Mouse (Mus musculus) heart, embryonic 16.5 days (tissue): ENCODE results near the gene Pcnx2. TPM values are rescaled to one million over a fixed set of nuclear protein-coding genes. Genes with fewer than 3 reads are reported as not detected.

Experiments used
- ATAC-seq: fragments of 200-750 bp; cut with Nextera tagmentation; replicated peaks from 2 replicates; pipeline ENCODE4 v1.8.0; 2017; ENCODE audit warnings: moderate number of reproducible peaks; ENCODE audit not compliant: insufficient read depth, low FRiP score; ENCODE audit errors: extremely low read depth
- H3K27ac ChIP-seq: fragments of 300-500 bp; sonication (generic); 2 replicates; pipeline ENCODE4 v1.5.1; 2014; ENCODE audit warnings: mild to moderate bottlenecking, low read length, control low read depth, moderate library complexity
- H3K27me3 ChIP-seq: fragments of 300-500 bp; sonication (generic); 2 replicates; pipeline ENCODE4 v1.6.1; 2014; ENCODE audit warnings: low read length, mixed read lengths; ENCODE audit not compliant: control insufficient read depth, insufficient read depth
- H3K36me3 ChIP-seq: fragments of 300-500 bp; sonication (generic); 2 replicates; pipeline ENCODE4 v1.6.1; 2014; ENCODE audit not compliant: control insufficient read depth, insufficient read depth
- H3K4me1 ChIP-seq: fragments of 300-500 bp; sonication (generic); 2 replicates; pipeline ENCODE4 v1.6.1; 2014; ENCODE audit warnings: low read length, mixed read lengths; ENCODE audit not compliant: control insufficient read depth, insufficient read depth
- H3K4me2 ChIP-seq: fragments of 300-500 bp; sonication (generic); 2 replicates; pipeline ENCODE4 v1.6.1; 2014; ENCODE audit warnings: low read depth, mild to moderate bottlenecking, control low read depth, low read length
- H3K4me3 ChIP-seq: fragments of 300-500 bp; sonication (generic); 2 replicates; pipeline ENCODE4 v1.5.1; 2014; ENCODE audit warnings: mild to moderate bottlenecking, control low read depth, low read length
- H3K9ac ChIP-seq: fragments of 300-500 bp; sonication (generic); 2 replicates; pipeline ENCODE4 v1.6.1; 2014; ENCODE audit warnings: low read length, control low read depth
- H3K9me3 ChIP-seq: fragments of 300-500 bp; sonication (generic); replicated peaks from 2 replicates; pipeline ENCODE4 v1.6.1; 2016; ENCODE audit warnings: low read length; ENCODE audit not compliant: control insufficient read depth
- WGBS: fragments of 180-500 bp; shearing (Covaris S2); extraction: QIAGEN DNeasy Blood & Tissue Kit; methylation state at CpG from one replicate; pipeline ENCODE4 v1.1.7; 2014; 5-methylcytosine and 5-hydroxymethylcytosine counted together
- polyA plus RNA-seq: library from polyadenylated mRNA; unstranded; fragments of >200 nt; fragmentation: Nextera tagmentation; extraction: Ambion mirVana; gene quantifications from 2 replicates; pipeline ENCODE4 v1.2.1, GENCODE M21; 2015

The Pcnx2 gene
- polyA plus RNA-seq, 1 experiment from 2014 or later = 0.22 TPM

DNA sequence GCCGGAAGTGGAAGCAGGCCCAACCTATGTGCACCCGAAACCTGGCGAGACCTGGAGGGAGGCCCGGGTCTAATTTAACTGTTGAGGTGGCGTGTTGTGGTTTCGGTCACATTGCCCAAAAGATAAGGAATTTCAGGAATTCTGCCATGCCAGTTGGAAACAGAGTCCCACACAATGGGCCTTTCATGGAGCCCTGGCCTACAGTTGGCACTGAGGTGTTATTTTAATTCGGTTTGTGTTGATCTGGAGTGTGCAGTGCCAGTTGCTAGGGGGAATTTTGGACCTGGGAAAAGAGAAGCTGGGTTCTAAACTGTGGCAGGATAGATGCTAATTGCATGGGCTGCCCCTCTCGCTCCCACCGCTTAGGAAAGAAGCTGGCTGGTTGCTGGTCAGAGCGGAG lies 22.2 kb upstream of the Pcnx2 start:
- no peak overlapping the region for H3K4me2 ChIP-seq
- no peaks in the 10 kb centered on the region for H3K36me3 ChIP-seq
- WGBS = 82% methylated on average over 10 of the region's 10 CpGs
- no peak overlapping the region for H3K4me3 ChIP-seq
- H3K27ac ChIP-seq = no peak overlapping the region
- H3K9me3 ChIP-seq = no peaks in the 10 kb centered on the region
- H3K9ac ChIP-seq = no peak overlapping the region
- no peaks in the 10 kb centered on the region for H3K4me1 ChIP-seq
- ATAC-seq = no peak
- no peaks in the 10 kb centered on the region for H3K27me3 ChIP-seq

DNA sequence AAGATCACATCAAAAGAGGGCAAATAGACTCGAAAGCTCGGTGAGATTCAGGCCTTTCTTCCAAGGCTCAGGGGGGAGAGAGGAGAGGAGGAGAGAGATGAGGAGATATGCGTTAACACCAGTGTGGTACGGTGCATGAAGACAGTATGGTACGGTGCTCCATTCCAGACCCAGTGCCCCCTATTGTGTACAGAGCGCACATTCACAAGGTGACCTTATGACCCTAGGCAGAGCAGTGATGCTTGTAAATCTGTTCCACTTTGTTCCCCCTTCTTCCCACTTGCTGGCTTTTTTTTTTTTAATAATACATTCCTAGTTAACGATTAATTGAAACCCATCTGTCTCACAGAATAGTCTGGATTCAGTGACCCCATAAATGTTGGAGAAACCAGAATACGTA lies 21.4 kb upstream of the Pcnx2 start:
- WGBS = 86% methylated on average over 8 of the region's 8 CpGs
- H3K4me2 ChIP-seq = no peak overlapping the region
- H3K4me1 ChIP-seq = no peaks in the 10 kb centered on the region
- no peak overlapping the region for H3K27ac ChIP-seq
- no peaks in the 10 kb centered on the region for H3K9me3 ChIP-seq
- no peak overlapping the region for H3K9ac ChIP-seq
- H3K27me3 ChIP-seq = no peaks in the 10 kb centered on the region
- no peaks in the 10 kb centered on the region for H3K36me3 ChIP-seq
- ATAC-seq = no peak
- no peak overlapping the region for H3K4me3 ChIP-seq

DNA sequence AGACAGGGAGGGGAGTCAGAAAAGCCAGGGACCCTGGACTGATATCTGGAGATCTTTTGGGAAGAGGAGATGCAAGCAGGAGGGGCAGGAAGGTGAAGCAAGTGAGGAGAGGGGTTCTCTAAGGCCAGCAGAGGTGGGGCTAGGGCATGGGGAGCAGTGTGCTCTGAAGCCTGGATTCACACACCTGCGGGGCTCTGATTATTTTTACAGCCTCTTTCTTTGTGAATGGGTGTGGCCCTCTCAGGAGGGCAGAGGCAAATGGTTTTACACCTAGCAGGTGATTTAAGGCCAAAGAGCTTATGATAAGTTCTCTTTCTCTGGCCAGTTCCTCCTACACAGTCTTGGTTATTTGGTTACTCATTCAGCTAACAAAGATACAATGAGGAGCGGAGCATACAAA lies 20.6 kb upstream of the Pcnx2 start:
- H3K9me3 ChIP-seq = no peaks in the 10 kb centered on the region
- H3K27ac ChIP-seq = no peak overlapping the region
- no peaks in the 10 kb centered on the region for H3K4me1 ChIP-seq
- ATAC-seq = no peak
- no peak overlapping the region for H3K9ac ChIP-seq
- H3K4me3 ChIP-seq = no peak overlapping the region
- H3K36me3 ChIP-seq = no peaks in the 10 kb centered on the region
- H3K4me2 ChIP-seq = no peak overlapping the region
- peaks cover 2% of the 10 kb centered on the region; the same call in 1 of the 2 replicates for H3K27me3 ChIP-seq
- WGBS = 71% methylated on average over 2 of the region's 2 CpGs

DNA sequence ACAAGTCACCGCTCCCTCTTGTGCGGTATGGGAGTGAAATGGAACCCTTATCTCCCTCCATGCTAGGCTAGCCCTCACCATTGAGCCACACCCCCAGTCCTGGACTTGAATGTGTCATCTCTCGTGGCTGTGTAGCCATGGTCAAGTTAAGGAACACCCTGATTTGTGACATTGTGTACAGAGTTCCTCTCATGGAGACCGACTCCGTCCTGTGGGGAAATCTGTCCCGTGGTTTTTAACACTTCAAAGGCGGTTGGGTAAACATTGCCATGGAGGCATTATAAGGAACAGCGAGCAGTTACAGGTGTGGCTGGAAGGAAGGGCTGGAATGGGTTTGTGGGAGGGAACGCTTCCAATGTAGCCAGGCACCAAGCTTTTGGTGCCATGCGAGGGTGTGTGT lies 18.9 kb upstream of the Pcnx2 start:
- 53% methylated on average over 10 of the region's 10 CpGs for whole genome bisulfite sequencing
- H3K27ac ChIP-seq = no peak overlapping the region

DNA sequence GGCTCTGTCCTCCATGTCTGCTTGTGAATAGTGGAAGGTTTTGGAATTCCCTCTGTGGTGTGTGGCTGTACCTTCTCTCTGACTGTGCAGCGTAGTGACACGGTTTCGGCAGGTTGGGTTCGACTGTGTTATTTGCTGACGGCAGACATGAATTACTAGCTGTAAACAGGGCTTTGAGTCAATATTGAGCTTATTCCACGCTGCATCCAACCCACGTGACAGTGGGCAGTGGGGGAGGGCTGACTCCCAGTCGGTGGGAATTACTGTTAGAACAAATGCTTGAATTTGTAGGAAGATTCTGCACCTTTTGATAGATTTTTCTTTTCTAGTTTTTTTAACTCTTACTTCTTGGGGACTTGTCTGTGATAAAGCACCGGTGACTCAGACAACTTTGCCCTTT lies 16.3 kb upstream of the Pcnx2 start:
- 81% methylated on average over 9 of the region's 9 CpGs for WGBS
- ATAC-seq = no peak
- Histone ChIP-seq H3K27ac (no peak overlapping the region), H3K4me3 (no peak overlapping the region), H3K4me2 (no peak overlapping the region), H3K9me3 (no peaks in the 10 kb centered on the region), H3K9ac (no peak overlapping the region), H3K27me3 (peaks cover 38% of the 10 kb centered on the region), H3K4me1 (peaks cover 4% of the 10 kb centered on the region; the same call in 1 of the 2 replicates), H3K36me3 (no peaks in the 10 kb centered on the region)

More for the DNA sequence above, 18.9 kb upstream of the Pcnx2 start:
- H3K9me3 ChIP-seq = no peaks in the 10 kb centered on the region
- no peak overlapping the region for H3K4me3 ChIP-seq
- H3K4me1 ChIP-seq = no peaks in the 10 kb centered on the region
- no peak overlapping the region for H3K9ac ChIP-seq
- no peak for ATAC-seq
- no peaks in the 10 kb centered on the region for H3K36me3 ChIP-seq
- H3K27me3 ChIP-seq = peaks cover 15% of the 10 kb centered on the region
- H3K4me2 ChIP-seq = no peak overlapping the region

DNA sequence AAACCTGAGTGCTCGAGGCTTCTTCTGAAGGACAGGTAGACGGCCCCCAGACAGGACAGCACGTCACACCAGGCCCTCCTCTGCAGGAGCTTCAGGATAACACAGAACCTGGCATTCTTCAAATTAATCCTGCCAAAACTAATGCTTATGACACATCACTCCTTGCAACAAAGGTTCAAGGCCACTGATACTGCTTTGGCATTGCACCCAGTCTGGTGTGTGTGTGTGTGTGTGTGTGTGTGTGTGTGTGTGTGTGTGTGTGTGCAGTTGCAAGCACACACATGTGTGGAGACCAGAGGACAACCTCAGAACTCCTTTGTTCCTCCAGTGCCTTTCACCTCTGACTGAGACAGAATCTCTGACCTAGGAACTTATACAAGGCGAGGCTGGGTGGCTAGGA lies 15.1 kb upstream of the Pcnx2 start:
- peaks cover 47% of the 10 kb centered on the region for H3K27me3 ChIP-seq
- no peaks in the 10 kb centered on the region for H3K36me3 ChIP-seq
- 79% methylated on average over 4 of the region's 4 CpGs for WGBS
- ATAC-seq = no peak
- no peak overlapping the region for H3K4me3 ChIP-seq
- H3K27ac ChIP-seq = no peak overlapping the region
- H3K4me2 ChIP-seq = no peak overlapping the region
- H3K9ac ChIP-seq = no peak overlapping the region
- peaks cover 4% of the 10 kb centered on the region; the same call in 1 of the 2 replicates for H3K4me1 ChIP-seq
- H3K9me3 ChIP-seq = no peaks in the 10 kb centered on the region

DNA sequence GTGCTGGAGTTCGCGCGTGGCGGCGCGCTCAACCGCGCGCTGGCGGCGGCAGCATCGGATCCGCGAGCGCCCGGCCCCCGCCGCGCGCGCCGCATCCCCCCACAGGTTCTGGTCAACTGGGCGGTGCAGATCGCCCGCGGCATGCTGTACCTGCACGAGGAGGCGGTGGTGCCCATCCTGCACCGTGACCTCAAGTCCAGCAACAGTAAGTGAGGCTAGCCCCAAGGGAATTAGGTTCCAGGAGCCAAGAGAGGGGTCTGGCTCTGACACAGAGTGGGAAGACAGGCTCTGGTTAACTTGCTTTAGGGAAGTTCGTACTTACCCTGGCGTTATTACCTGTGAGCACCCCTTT lies 13.1 kb upstream of the Pcnx2 start:
- peak overlapping the region; percentile 48 for H3K9ac ChIP-seq
- peaks cover 47% of the 10 kb centered on the region for H3K27me3 ChIP-seq
- peak overlapping the region; percentile 97 for H3K4me2 ChIP-seq
- peak overlapping the region; percentile 65 for H3K4me3 ChIP-seq
- peaks cover 4% of the 10 kb centered on the region; the same call in 1 of the 2 replicates for H3K4me1 ChIP-seq
- ATAC-seq = no peak
- no peaks in the 10 kb centered on the region for H3K36me3 ChIP-seq
- peaks cover 6% of the 10 kb centered on the region for H3K9me3 ChIP-seq
- no peak overlapping the region for H3K27ac ChIP-seq
- WGBS = 3% methylated on average over 31 of the region's 31 CpGs

DNA sequence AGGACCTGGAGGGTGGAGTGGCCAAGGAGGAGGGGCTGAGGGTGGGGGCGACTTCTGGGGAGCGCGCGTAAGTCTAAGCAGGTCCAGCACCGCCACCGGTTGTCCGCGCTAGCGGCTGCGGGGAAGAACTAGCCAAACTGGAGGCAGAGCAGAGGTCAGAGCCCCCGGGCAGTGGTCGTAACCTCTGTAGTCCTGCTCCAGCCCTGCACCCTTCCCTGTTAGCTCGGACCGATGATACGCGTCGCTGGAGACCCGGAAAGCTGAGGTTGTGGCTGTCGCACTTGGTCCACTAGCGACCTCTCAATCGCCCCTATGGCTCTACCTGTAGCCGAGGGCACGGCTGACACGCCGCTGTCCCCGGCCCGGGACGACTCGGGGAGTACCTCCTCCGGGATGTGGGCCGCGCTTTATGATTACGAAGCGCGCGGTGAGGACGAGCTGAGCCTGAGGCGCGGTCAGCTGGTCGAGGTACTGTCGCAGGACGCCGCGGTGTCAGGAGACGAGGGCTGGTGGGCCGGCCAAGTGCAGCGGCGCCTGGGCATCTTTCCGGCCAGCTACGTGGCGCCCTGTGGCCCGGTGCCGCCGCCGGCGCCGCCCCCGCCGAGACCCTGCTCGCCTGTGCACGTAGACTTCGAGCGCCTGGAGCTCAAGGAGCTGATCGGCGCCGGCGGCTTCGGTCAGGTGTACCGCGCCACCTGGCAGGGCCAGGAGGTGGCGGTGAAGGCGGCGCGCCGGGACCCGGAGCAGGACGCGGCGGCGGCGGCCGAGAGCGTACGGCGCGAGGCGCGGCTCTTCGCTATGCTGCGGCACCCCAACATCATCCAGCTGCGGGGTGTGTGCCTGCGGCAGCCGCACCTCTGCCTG lies 12.5 kb upstream of the Pcnx2 start, which contains the start of gene Map3k21:
Gene Map3k21, plus strand, starts transcription at position 86 of the 864 bp plus-strand sequence.
- Histone ChIP-seq H3K27ac (no peak within 1 kb of the TSS), H3K27me3 (peaks cover 47% of the 10 kb centered on the region)
- under 1% methylated on average over 85 of the region's 93 CpGs for WGBS

DNA sequence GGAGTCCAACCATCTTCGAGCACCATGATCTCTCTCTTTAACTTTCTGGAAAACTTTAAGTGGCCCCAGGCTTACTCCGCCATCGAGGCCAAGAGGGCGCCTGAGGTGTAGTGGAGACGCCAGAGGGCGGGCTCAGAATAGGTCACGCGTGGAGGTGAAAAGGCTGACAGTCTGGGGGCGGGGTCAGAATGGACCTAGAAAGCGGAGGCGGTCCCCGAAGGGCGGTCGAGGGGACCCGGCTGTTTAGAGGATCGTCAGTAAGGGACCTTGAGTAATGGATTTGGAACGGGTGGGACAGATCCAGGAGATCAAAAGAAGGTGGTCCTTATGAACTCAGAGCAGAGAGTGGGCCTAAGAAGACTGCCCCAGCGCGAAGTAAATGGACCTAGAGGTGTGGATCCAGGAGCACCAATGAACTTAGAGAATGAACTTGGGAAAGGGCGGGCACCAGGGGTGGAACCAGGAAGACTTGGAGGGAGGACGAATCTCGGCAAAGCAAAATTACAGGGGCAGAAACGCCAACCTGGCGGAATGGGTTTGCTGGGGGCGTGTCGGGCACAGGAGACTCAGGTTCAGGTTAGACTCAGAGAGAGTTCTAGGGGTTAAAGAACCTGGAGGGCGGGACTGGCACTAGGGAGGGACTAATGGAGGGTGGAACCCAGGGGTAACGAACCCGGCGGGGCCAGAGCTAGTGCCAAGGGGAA lies 11.7 kb upstream of the Pcnx2 start:
- peaks cover 47% of the 10 kb centered on the region for H3K27me3 ChIP-seq
- peak overlapping the region; percentile 48 for H3K9ac ChIP-seq
- peaks cover 6% of the 10 kb centered on the region for H3K9me3 ChIP-seq
- H3K4me3 ChIP-seq = peak overlapping the region; percentile 65
- ATAC-seq = peak; percentile 56
- peaks cover 4% of the 10 kb centered on the region; the same call in 1 of the 2 replicates for H3K4me1 ChIP-seq
- H3K4me2 ChIP-seq = peak overlapping the region; percentile 97
- H3K27ac ChIP-seq = no peak overlapping the region
- 4% methylated on average over 30 of the region's 30 CpGs for WGBS
- no peaks in the 10 kb centered on the region for H3K36me3 ChIP-seq

More for the DNA sequence above, 12.5 kb upstream of the Pcnx2 start, which contains the start of gene Map3k21:
- Histone ChIP-seq H3K4me2 (peak within 1 kb of the TSS; percentile 97), H3K4me3 (peak within 1 kb of the TSS; percentile 65), H3K9me3 (peaks cover 6% of the 10 kb centered on the region), H3K36me3 (no peaks in the 10 kb centered on the region), H3K9ac (peak within 1 kb of the TSS; percentile 48), H3K4me1 (peaks cover 4% of the 10 kb centered on the region; the same call in 1 of the 2 replicates)
- peak; percentile 50 for ATAC-seq
